Mouse (Mus musculus) cerebellum, adult 18-20 months (tissue): Measurements from ENCODE around the gene Tiparp.

ENCODE experiments used
- DNase-seq, 2 experiments: peaks; one replicate each; pipeline ENCODE4 v3.0.0; 2021

Tiparp gene

DNA sequence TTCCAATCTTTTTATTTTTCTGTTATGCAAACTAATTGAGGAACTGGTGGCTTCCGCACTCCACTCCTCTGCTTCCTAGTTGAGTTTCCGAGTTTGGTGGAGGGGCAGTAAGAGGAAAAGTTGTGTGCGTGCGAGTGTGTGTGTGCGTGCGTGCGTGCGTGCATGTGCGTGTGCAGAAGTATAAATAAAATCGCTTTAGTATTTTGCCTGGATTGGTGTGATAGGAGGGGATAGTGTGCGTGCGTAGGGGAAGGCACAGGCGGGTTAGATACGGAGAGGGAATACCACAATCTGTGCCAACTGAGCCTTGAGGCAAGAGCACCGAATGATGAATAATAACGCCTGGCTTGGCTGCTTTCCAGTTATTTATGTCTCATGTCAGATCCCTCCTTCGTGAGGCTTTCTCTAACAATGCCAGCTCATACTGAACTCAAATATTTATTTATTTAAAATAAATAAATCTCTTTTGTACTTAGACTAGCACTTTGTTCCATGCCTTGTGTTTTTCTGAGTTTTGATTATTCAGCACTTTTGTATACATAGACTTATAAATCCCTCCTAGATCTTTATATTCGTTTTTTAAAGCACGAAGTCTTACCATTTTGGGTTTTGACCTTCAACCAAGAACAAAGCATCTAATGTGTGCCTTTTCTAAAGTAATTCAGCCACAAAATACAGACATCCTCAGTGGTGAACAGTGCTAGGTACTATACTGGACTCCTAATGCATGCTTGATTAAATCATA, 1.4 kb downstream of the Tiparp start:
- DNase-seq = peak; percentile 41 to 47

DNA sequence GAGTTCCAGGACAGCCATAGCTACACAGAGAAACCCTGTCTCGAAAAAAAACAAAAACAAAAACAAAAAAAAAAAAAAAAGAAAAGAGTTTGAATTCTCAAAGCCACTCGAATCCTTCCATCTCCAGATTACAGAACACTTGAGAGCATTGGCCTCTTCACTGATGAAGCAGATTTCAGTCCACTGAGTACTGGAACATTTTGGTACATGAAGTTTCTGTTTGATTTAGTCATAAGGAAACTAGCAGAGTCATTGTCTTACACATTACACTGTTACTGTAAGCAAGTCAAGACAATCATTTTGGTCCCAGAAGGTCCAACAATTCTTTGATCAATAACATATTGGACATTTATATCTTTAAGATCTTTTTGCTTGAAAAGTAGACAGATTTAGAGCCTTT, 4.8 kb downstream of the Tiparp start:
- no peak for DNase-seq

DNA sequence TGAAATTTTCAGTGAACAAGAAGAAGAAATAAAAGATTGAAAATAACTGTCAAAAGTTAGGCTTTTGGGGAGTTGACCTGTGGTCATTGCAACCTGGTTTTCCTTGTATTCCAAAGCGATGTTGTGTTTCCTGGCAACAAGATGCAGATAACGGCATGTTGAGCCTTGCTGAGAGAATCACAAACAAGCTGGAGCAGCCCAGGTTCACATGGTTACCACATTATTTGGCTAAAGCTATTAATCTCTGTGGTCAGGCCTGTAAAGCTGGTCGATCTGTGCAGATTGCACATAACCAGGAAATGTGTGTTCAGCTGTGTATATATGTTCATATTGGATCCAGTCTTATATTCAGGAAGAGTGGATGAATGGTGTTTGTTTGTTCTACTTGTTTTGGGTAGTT, 5.4 kb downstream of the Tiparp start:
- DNase-seq = peak in 1 of 2 experiments; percentile 7

DNA sequence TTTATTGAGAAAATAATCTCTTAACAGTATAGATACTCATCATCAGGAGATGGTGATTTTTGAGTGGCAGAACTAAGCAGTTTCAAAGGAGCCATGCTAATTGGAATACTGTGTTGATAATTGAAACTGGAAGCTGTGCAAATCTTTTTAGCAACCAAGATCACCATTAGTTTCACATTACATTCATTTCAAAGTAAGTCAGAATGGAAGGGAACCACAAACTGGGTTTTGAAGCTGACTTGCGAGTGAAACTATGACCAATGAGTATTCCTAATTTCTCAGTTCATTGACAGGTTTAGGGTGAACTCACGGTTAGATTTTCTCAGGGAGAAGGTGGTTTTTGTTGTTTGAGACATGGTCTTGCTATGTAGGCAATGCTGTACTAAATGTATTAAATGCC, 6.3 kb downstream of the Tiparp start:
- no peak for DNase-seq

DNA sequence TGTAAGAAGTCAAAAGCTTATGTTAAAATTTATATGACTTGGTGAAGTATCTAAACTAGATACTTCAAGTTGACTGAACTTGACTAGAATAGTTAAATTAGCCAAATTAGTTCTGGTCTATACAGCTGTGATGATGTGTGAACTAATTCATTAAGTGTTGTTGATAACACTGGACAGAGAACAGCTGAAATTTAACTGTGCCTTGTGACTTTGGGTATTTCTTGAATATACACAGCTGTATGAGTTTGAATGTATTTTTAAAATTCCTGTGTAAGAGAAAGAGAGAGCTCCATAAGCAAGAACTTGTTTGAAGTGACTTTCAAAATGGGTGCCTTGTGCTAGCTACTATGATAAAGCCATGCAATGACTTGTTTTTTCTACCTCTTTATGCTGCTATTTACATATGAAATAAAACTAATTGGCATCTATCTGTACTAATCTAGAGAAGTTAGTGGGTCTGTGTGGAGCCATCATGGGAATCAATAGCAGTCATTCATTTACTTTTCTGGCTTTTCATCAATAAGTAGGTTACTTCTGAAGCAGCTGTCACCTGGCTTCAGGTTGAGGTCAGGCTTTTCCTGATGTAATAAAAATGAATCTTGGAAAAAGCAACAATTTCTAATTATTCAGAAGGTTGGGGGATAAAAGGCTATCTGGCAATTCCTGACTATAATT, 7.0 kb downstream of the Tiparp start:
- DNase-seq = no peak

DNA sequence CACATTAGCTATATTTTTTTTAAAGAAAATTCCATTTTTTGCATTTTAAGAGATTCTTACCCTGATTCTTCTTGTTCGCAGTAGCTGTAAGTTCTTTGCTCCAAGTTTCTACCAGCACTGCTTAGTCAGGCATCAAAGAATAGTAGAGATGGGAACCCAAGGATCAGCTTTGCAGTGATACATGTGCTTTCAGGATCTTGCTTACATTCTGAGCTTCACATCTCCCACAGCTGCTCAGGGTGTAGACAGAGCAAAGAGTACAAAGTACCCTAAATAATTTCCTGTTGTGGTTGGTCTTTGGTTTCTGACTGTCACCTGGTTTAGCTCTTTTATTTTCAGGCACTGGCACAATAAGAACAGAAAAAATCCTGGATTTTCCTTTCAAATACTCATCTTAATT, 9.1 kb downstream of the Tiparp start:
- no peak for DNase-seq

DNA sequence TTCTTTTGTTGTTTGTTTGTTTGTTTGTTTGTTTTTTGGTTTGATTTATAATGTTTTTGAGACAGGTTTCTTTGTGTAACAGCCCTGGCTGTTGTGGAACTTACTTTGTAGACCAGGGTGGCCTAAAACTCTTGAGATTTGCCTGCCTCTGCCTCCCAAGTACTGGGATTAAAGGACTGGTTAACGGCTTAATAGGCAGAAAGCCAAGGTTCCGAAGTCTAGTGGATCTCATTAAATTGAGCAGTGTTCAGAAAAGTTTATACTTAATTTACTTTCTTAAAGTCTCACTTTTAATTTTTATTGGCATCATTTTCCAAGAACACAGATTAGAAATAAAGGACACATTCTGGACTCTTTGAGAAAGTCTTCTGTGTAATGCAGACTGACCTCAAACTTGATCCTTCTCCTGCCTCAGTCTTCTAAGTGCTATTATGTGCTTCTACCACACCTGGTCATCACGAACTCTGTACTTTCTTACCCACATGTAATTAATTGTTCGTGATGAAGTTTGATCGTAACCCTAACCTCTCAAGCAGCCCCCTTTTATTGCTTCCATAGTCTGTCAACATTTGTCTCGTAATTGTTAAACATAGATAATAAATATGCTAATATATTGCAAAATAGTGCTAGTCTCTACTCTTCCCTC, 12.8 kb downstream of the Tiparp start:
- no peak for DNase-seq

DNA sequence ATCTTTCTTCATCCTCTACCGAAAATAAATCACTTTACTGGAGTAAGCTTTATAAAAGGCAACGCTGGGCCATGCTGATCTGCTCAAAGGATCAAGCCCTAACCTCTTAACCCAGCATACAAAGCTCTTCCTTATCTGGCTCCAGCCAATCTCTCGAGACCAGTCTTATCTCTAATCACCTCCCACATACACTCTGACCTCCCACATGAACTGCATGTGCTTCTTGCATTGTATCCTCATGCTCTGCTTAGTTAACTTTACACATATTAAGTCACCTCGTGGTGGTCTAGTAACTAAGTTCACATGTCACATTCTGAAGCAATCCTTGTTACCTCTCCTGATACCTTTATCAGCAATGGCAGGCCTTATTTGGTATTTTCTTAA, 13.3 kb downstream of the Tiparp start:
- no peak for DNase-seq

DNA sequence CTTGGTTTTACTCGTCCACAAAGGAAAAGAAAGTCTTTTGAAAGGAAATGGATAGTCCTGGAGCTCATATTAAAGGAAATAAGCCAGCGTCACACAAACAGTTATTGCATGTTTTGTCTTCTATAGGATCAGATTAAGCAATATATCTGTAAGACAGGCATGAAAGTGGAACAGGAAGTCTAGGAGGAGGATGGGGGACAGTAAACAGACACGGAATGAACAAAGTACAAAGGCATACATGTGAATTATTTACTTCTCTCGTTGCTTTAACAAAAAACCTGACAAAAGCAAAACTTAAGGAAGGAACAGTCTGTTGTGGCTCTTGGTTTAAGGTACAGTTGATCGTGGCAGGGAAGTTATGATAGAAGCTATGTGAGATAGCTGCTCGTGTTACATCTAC, 21.6 kb downstream of the Tiparp start:
- no peak for DNase-seq

DNA sequence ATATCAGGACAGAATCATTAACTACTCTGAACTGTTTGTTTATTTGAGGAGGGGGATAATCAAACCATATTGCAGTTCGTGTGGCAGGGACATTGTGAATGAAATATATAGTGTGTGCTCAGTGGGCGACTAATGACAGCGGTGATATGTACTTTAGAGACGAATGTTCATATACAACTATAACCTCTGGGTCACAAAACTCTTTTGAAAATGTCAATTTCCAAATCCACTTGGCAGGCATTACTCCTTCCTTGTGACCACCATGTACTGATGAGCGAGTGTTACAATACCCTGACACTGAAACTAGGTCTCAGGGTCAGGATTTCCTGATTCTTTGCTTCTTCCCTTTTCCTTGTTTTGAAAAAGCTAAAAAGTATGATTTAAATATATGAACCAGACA, 22.9 kb downstream of the Tiparp start:
- DNase-seq = no peak

DNA sequence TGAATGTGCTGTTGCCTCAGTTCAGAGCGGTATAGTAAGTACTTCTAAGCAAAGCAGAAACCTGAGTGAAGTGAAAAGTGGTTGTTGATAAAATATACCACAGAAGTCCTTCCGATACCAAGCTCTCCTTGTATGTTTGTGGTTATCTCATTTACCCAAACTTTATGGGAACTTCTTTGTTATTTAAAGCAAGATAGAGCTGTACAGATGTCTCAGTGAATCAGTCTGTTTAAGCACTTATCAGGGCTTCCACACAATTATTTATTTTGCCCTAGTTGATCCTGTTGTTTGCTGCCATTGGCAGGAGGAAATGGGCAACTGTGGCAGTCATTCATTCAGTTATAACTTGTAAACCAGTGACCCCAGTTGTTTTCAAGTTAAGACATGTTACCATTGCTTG, 26.4 kb downstream of the Tiparp start:
- no peak for DNase-seq

DNA sequence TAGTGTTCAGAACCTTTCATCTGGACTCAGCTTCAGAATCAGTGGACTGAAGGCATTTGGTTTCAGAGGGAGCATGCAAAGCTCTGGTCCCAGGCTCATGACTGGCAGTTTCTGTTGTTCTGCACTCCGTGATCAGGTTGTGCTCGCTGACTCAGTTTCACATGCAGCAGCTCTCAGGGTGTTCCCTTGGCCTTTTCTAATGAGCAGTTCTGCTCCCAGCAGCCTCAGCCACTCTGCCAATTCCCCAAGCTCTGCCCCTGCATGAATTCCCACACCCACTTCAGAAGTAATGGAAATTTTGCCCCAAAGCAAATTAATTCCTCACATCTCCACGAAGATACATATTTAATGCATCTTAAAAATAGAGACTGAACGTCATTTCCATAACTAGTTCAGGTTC, 30.5 kb downstream of the Tiparp start:
- no peak for DNase-seq

DNA sequence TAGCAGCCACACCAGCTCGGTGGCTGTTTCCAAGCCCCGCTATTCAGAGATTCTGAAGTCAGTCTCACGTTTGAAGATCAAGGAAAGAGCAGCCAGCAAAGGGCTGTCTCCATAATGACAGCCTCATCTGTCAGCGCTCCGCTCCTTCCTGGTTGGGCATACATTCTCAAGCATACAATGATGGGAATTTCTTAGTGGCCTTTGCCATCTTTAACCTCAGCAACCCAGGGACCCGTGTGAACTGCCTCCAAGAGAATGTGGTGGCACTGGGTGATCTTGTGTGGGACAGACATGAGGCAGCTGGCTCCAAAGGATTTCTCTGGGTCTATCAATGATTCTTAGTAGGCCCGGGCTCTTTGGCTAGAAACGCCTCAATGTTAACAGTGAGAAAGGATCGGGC, 34.0 kb downstream of the Tiparp start:
- DNase-seq = no peak

DNA sequence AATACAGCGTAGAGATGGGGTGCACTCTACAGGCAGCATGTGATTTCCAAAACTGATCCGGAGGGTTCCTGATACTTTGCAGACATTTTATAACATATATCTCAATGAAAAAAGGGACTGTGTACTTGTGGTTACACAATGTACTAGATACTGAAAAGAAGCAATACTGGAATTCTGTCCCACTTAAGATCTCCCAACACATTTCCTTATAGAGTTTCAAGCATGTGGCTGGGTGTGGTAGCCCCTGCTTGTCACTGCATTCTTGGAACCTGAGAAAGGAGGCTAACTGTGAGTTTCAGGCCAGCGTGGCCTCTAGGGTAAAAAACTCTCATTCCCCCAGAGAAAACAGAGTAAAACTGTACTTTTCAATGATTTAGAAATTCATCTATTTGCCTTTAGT, 34.5 kb downstream of the Tiparp start:
- DNase-seq = no peak

DNA sequence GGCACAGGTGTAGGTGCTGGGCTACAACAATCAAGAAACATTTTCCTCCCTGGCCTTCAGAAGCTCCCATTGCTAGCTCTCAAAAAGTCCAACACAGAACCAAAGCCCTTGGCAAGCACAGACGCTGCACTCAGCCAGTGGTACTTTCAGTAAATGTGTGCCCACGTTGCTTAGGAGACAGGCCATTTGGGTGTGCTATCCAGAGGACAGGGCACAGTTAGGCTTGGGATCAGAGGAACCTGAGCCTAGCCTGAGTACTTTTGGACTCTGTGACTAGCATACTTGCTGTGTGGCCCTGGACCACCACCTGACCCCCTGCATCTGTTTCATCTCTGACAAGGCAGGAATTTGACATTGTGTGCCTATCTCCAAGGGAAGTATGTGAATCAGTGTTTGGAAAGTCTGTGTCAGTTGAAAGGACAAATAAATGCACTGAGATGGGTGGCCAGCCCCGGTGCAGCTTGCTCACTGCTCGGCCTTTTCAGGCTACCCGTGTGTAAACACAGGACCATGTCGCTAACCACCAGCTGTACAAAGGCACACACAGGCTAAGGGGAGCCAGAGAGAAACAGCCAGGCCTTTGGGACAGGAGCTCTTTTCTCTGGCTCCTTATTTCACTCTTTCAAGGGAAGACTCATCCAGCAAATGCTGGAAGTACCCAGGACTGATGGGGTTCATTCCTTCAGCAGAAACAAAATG, 35.9 kb downstream of the Tiparp start:
- no peak for DNase-seq

DNA sequence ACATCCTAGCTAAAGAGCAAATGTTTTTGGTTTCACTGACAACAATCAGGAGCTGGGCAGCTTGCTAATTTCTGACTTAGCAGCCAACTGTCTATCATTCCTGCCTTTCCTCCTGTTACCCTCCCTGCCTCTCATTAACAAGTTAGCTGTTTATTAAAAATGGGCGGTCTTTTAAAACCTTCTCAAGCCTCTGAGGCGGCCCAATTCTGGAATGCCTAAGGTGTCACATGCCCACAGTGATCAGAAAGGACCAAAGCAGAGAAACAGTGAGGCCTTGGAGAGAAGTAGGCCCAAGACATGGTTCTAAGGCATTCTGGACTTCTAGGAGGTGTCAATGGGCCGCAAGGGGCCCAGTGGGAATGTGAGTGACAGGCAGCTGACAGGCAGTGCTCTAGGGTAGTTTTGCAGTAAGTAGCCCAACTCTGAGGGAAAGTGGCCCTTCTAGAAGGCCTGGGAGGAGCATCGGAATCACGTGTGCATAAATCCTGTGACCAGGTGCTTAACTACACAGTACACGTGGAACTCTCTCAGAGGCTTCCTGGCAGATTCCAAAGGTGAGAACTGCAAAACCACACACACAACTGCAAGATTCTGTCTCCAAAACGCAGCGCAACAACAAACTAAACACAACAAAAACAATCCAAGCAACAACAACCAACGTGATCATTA, 37.6 kb downstream of the Tiparp start:
- no peak for DNase-seq

DNA sequence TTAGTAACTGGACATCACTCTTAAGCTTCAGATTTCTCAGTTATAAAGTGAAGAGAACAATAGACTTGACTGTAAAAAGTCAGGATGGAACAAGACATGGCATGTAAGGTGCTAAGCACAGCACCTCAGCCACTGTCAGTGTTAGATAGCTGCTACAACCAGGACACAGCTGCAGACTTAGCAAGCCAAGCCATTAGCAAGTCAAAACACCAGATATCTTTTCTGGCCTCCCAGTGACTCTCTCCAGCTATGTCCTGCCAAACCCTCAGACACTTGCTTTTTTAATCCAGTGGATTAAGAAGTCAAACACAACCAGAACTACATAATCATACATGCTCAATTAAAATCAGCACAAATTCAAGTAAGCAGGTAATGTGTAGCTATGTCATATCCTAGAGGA, 41.7 kb downstream of the Tiparp start:
- no peak for DNase-seq

DNA sequence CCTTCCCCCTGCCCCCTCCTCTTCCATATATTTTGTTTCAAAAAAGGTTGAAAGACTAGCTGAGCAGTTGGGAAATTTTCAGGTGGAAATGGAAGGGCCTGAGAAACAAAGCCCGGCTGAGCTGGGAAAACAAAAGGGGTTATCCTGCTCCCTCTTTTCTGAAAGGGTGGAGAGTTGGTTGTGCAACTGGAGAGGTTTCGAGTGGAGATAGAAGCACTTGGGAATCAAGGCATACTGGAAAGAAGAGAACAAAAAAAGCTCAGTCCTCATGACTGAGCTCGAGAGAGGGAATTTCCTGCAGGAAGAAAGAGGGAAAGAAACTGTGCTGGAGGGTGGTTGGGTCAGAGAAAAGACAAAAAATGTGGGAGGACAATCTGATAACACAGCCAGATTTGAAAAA, 45.3 kb downstream of the Tiparp start:
- DNase-seq = no peak

DNA sequence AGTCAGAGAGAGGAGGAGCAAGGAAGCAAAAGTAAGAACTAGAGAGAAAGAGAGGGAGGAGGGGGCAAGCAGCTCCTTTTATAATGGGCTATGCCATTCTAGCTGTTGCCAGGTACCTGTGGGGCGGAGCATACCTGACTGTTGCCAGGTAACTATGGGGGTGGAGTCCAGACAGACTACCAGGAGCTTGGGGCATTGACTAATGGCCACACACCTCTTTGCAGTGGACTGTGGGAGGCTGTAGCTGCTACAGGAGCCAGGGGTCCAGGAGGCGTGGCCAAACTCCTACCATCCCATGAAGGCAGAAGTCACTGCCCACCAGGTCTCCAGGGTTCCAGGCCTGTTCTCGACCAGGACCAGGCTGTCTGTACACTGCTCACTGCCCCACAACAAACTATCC, 49.4 kb downstream of the Tiparp start:
- DNase-seq = no peak

DNA sequence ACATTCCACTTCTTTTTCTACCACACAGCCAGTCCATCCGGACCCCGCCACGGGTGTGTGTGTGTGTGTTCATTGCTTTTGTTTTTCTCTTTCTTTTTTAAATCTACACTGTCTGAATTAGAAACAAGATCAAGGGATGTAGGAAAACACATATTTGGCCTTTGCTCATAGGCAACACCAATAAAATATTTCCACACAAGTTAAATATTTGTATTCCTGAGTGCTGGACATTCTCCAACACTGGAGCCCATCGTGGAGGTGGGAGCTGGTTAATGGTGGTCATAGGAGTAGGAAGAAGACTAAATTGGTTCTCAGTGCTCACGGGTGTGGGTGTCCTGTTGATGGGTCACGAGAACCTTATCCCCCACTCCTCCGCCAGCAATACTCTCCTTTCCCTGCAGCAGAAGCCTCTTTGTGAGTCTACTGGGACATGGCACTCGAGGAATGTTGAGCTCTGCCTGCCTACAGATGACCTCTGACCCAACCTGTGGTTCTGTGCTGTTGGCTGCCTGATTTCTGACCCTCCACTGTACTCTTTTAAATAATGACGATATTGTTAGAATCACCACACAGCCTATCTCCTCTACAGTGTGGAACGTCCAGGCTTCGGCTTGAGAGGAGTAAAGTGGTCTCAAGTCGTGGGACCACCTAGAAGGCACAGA, 51.2 kb downstream of the Tiparp start:
- DNase-seq = no peak

DNA sequence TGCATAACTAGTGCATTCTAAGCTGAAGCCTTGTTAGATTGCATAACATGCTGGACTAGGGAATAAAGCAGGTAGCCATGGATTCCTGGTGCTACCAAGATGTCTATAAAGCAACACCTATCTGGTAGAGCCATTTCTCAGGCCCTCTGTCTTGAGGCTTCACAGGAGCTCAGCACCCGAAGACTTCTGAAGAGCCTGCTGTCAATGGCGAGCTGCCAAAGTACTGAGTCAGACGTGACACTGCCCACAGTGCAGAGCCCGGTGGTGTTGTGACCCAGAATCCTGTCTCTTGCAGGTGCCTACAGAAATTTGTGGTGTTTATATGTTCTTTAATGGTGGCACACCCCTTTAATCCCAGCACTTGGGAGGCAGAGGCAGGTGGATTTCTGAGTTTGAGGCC, 53.4 kb downstream of the Tiparp start:
- DNase-seq = peak; percentile 12 to 27

DNA sequence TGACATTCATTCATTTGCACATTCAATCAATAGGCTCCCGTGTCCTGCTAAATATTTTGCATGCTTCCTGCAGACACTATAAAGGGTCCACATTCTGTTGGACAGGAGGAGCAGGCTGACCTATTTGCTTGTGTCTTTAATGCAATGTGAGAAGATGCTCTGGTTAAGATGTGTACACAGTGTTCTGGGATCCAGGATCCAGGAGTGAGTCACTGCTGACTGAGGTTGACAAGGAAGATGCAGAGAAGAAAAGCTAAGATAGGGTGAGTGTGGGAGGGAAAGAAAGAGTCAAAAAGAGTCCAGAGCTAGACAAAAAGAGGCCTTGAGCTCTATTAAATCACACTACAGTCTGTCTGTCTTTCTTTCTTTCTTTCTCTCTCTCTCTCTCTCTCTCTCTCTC, 56.1 kb downstream of the Tiparp start:
- no peak for DNase-seq

DNA sequence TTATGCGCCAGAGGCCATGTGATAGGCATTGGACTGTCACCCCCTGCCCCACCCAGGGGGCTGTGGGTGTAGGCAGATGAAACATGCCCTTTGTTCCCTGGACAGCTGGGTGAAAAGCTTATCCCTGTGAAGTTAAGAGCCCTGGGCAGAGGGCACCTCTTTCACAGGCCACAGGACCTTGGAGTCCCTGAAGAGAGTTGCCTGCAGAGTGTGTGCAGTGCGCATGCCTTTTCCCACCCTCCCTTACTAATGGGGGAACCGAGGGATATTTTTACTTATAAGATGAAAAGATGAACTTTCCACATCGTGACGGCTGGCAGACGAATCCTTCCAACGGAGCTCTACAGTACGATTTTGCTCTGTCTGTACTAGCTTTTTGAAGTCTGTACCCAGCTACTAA, 57.1 kb downstream of the Tiparp start:
- DNase-seq = no peak
